Comparison of ENCODE assay signal across 29 mouse cellular contexts in genomic region chr8:90978720-90979119, GRCm38 (mm10).
DNase-seq lines count a peak whose midpoint lies in the region; ATAC-seq and TF ChIP-seq lines count a peak whose summit lies in the region.
"Had no signal": no experiment of that assay in that cellular context is flagged by ENCODE, and none has a peak within 500 bp of the region (broad histone marks: within the 10 kb centered on the region; RNA-seq: fewer than 3 reads in every experiment).

No protein-coding gene starts in this region.

- H3K36me3 ChIP-seq in liver, embryonic 14.5 days (replicated peaks; ENCODE audit: control insufficient read depth, insufficient read depth, low read depth) = peaks cover 5% of the 10 kb centered on the region
- peaks cover 30% of the 10 kb centered on the region for H3K36me3 ChIP-seq in liver, postnatal 0 days (replicated peaks; ENCODE audit: insufficient read depth, low read length)
- peaks cover 42% of the 10 kb centered on the region for H3K36me3 ChIP-seq in G1E (replicated peaks)
- H3K36me3 ChIP-seq in forebrain, embryonic 10.5 days (replicated peaks) = peaks cover 92% of the 10 kb centered on the region

- DNase-seq in liver, embryonic 14.5 days (ENCODE audit: low read depth in 3 of 3, low spot score in 3 of 3) = peak in 2 of 3 experiments; percentile 48 to 58
- DNase-seq in liver, postnatal 0 days = no peak
- DNase-seq in G1E (ENCODE audit: low spot score) = no peak
- DNase-seq in c-Kit-positive CD71-positive TER-119-negative erythroid progenitor cells, embryonic 14.5 days (ENCODE audit: low read depth) = peak; percentile 59
- no peak for DNase-seq in urinary bladder, postnatal 36 days (ENCODE audit: low spot score in 2 of 2)
- DNase-seq in forebrain, embryonic 10.5 days (ENCODE audit: extremely low spot score, low spot score) = no peak
- DNase-seq: adrenal gland, adult 8-10 months; adrenal gland, postnatal 25 days; B cell, adult 2 months; cerebellum, adult 11 months; cerebellum, adult 2 months; cerebellum, adult 9-11 months; cerebellum, postnatal 25 days; gastrocnemius, postnatal 25 days; heart, adult 18-20 months; heart, postnatal 10 days; heart, postnatal 36 days had no signal

- no peaks in the 10 kb centered on the region for H3K9me3 ChIP-seq in liver, embryonic 14.5 days (ENCODE audit: control insufficient read depth, low read length)
- H3K9me3 ChIP-seq in liver, postnatal 0 days (ENCODE audit: low read length) = no peaks in the 10 kb centered on the region
- no peaks in the 10 kb centered on the region for H3K9me3 ChIP-seq in G1E (replicated peaks)
- no peaks in the 10 kb centered on the region for H3K9me3 ChIP-seq in forebrain, embryonic 10.5 days
- H3K9me3 ChIP-seq: embryonic facial prominence, embryonic 12.5 days; embryonic facial prominence, embryonic 15.5 days; forebrain, embryonic 12.5 days; forebrain, embryonic 15.5 days; heart, embryonic 12.5 days; heart, embryonic 15.5 days; hindbrain, embryonic 10.5 days; hindbrain, embryonic 13.5 days had no signal

- no peak overlapping the region for H3K4me3 ChIP-seq in liver, embryonic 14.5 days (ENCODE audit: insufficient read depth in 1 of 2, low read depth in 2 of 2, low read length in 2 of 2)
- H3K4me3 ChIP-seq in liver, postnatal 0 days (ENCODE audit: low read depth, low read length) = no peak overlapping the region
- H3K4me3 ChIP-seq in G1E (ENCODE audit: low read depth, low read length) = no peak overlapping the region
- H3K4me3 ChIP-seq in forebrain, embryonic 10.5 days = no peak overlapping the region
- H3K4me3 ChIP-seq: embryonic facial prominence, embryonic 12.5 days; embryonic facial prominence, embryonic 15.5 days; forebrain, embryonic 12.5 days; forebrain, embryonic 15.5 days; heart, embryonic 12.5 days; heart, embryonic 15.5 days; hindbrain, embryonic 10.5 days; hindbrain, embryonic 13.5 days had no signal

- H3K9ac ChIP-seq in liver, embryonic 14.5 days (replicated peaks) = no peak overlapping the region
- H3K9ac ChIP-seq in liver, postnatal 0 days (replicated peaks) = no peak overlapping the region
- H3K9ac ChIP-seq: embryonic facial prominence, embryonic 12.5 days; embryonic facial prominence, embryonic 15.5 days; forebrain, embryonic 12.5 days; forebrain, embryonic 15.5 days; heart, embryonic 12.5 days; heart, embryonic 15.5 days; hindbrain, embryonic 13.5 days had no signal

- H3K27ac ChIP-seq in liver, embryonic 14.5 days = no peak overlapping the region
- H3K27ac ChIP-seq in liver, postnatal 0 days (ENCODE audit: low read depth) = no peak overlapping the region
- no peak overlapping the region for H3K27ac ChIP-seq in forebrain, embryonic 10.5 days
- H3K27ac ChIP-seq: embryonic facial prominence, embryonic 12.5 days; embryonic facial prominence, embryonic 15.5 days; forebrain, embryonic 12.5 days; forebrain, embryonic 15.5 days; heart, embryonic 15.5 days; hindbrain, embryonic 10.5 days; hindbrain, embryonic 13.5 days had no signal

- H3K4me2 ChIP-seq in liver, embryonic 14.5 days (ENCODE audit: low read depth) = no peak overlapping the region
- H3K4me2 ChIP-seq in liver, postnatal 0 days (ENCODE audit: low read depth, low read length) = no peak overlapping the region
- H3K4me2 ChIP-seq: embryonic facial prominence, embryonic 12.5 days; embryonic facial prominence, embryonic 15.5 days; forebrain, embryonic 12.5 days; forebrain, embryonic 15.5 days; heart, embryonic 12.5 days; heart, embryonic 15.5 days; hindbrain, embryonic 13.5 days had no signal

- peaks cover 0 to 4% of the 10 kb centered on the region in 2 experiments; a peak in 2 of 4 replicates for H3K4me1 ChIP-seq in liver, embryonic 14.5 days (replicated peaks; ENCODE audit: control insufficient read depth in 2 of 2, insufficient read depth in 2 of 2, low read length in 1 of 2)
- H3K4me1 ChIP-seq in liver, postnatal 0 days (ENCODE audit: insufficient read depth) = no peaks in the 10 kb centered on the region
- H3K4me1 ChIP-seq in G1E (ENCODE audit: insufficient read depth, low read depth, low read length) = peaks cover 26% of the 10 kb centered on the region
- H3K4me1 ChIP-seq in forebrain, embryonic 10.5 days = no peaks in the 10 kb centered on the region
- H3K4me1 ChIP-seq: embryonic facial prominence, embryonic 12.5 days; embryonic facial prominence, embryonic 15.5 days; forebrain, embryonic 12.5 days; forebrain, embryonic 15.5 days; heart, embryonic 12.5 days; heart, embryonic 15.5 days; hindbrain, embryonic 10.5 days; hindbrain, embryonic 13.5 days had no signal

- peak; percentile 45; the same call in 1 of the 2 replicates for ATAC-seq in liver, embryonic 14.5 days (ENCODE audit: insufficient read depth)
- no peak for ATAC-seq in liver, postnatal 0 days
- ATAC-seq in G1E (ENCODE audit: extremely low read depth, insufficient number of reproducible peaks, low FRiP score, poor library complexity, severe bottlenecking) = peak; percentile 48
- peak; percentile 44 for ATAC-seq in megakaryocyte-erythroid progenitor cell, adult 5-6 weeks (replicated peaks; ENCODE audit: low FRiP score, low TSS enrichment, poor library complexity, severe bottlenecking)
- ATAC-seq: activated CD4-positive, CD25-positive, alpha-beta regulatory T cell, adult 4 months; forebrain, embryonic 15.5 days; hindbrain, embryonic 16.5 days had no signal

- H3K27me3 ChIP-seq in liver, embryonic 14.5 days (ENCODE audit: control insufficient read depth, insufficient read depth, low read length) = no peaks in the 10 kb centered on the region
- no peaks in the 10 kb centered on the region for H3K27me3 ChIP-seq in liver, postnatal 0 days (ENCODE audit: insufficient read depth, low read length)
- H3K27me3 ChIP-seq in G1E (ENCODE audit: insufficient read depth, low read length) = no peaks in the 10 kb centered on the region
- no peaks in the 10 kb centered on the region for H3K27me3 ChIP-seq in forebrain, embryonic 10.5 days (ENCODE audit: poor library complexity, severe bottlenecking)
- H3K27me3 ChIP-seq: CH12.LX; embryonic facial prominence, embryonic 12.5 days; embryonic facial prominence, embryonic 15.5 days; forebrain, embryonic 12.5 days; forebrain, embryonic 15.5 days; heart, embryonic 12.5 days; heart, embryonic 15.5 days; hindbrain, embryonic 13.5 days had no signal

- no peak for TF ChIP-seq CTCF in liver, embryonic 14.5 days (IDR thresholded peaks at IDR 0.05; ENCODE audit: low read depth)
- no peak for TF ChIP-seq CTCF in liver, postnatal 0 days (IDR thresholded peaks at IDR 0.05; ENCODE audit: low read depth)
- TF ChIP-seq CTCF in G1E (IDR thresholded peaks at IDR 0.05; ENCODE audit: low read depth, low read length) = no peak

- peak; percentile 40; the same call in 1 of the 2 replicates for TF ChIP-seq EP300 in liver, embryonic 14.5 days (IDR thresholded peaks at IDR 0.05; ENCODE audit: low read depth)
- no peak for TF ChIP-seq EP300 in liver, postnatal 0 days (IDR thresholded peaks at IDR 0.05; ENCODE audit: low read depth)

- 24% methylated on average over 3 of the region's 3 CpGs for WGBS in liver, embryonic 14.5 days (ENCODE audit: insufficient replicate concordance)
- 57% methylated on average over 3 of the region's 3 CpGs for WGBS in liver, postnatal 0 days (ENCODE audit: insufficient replicate concordance)
- WGBS in forebrain, embryonic 10.5 days = 91% methylated on average over 3 of the region's 3 CpGs

Comparison
In these comparisons a context has a peak if more than half of its experiments do, and no peak if none do; other contexts are left out.
1. DNase-seq: peak in liver, embryonic 14.5 days (2 of 3) and c-Kit-positive CD71-positive TER-119-negative erythroid progenitor cells, embryonic 14.5 days (single experiment); none in liver, postnatal 0 days (single experiment), G1E (single experiment), urinary bladder, postnatal 36 days (0 of 2) and forebrain, embryonic 10.5 days (single experiment).